Mouse (Mus musculus) layer of hippocampus, adult 11-12 months (tissue): Measurements from ENCODE around the gene Becn1.

Experiments used
- DNase-seq: peaks from one replicate; pipeline ENCODE4 v3.0.0; 2022; ENCODE audit warnings: low spot score

The Becn1 gene

DNA sequence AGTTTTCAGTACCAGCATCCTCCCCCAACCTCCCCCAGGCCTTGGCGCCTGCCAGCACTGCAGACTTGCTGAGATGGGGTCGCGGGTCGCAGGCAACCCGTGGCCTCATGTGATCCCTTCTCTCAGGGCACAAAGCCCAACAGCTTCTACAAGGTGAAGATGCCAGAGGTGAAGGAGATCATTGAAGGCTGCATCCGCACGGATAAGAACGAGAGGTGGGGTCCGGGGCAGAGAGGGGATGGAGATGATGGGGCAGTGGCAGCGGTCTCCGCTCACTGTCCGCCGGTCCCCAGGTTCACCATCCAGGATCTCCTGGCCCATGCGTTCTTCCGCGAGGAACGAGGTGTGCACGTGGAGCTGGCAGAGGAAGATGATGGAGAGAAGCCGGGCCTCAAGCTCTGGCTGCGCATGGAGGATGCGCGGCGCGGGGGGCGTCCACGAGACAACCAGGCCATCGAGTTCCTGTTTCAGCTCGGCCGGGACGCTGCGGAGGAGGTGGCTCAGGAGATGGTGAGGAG, 37.1 kb downstream of the Becn1 start:
- no peak for DNase-seq

- DNase-seq: no peak
Measured at GRCm38 (mm10) chr11:101263989-101264280, 38.2 kb downstream of the Becn1 start.

GRCm38 (mm10) chr11:101263138-101263988, 38.7 kb downstream of the Becn1 start:
- DNase-seq: no peak

DNA sequence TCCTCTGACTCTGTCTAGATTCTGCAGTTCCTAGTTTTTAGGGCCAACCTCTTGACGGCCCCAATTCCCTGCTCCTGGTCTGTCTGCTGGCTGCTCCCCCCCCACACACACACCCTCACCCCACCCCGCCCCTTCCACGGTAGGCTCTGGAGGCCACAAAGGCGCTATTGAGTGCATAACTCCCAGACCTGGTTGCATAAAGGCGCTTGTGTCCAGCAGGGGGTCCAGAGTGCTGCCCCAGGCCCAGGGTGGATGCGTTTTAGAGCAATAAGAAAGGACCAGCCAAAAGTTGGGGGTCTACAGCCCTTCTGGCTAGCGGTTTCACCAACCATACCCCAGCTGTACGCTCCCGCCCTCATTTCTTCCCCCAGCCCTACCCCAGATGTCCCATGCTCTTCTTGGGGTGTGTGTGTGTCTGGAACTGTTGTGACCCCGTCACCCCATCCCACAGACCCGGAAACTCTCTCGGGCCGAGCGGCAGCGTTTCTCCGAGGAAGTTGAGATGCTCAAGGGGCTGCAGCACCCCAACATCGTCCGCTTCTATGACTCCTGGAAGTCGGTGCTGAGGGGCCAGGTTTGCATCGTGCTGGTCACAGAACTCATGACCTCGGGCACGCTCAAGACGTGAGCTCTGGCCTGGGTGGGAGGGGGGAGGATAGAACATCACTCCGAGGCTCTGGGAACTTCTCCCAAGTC, 39.7 kb downstream of the Becn1 start:
- DNase-seq: no peak

GRCm38 (mm10) chr11:101260826-101261380, 41.2 kb downstream of the Becn1 start:
- no peak for DNase-seq

GRCm38 (mm10) chr11:101259948-101260825, 41.9 kb downstream of the Becn1 start, which contains the start of gene Wnk4:
Gene Wnk4, plus strand, starts transcription at chr11:101260567.
- DNase-seq: no peak

- DNase-seq: peak; percentile 68
Measured at GRCm38 (mm10) chr11:101259261-101259712, 42.8 kb downstream of the Becn1 start.

DNA sequence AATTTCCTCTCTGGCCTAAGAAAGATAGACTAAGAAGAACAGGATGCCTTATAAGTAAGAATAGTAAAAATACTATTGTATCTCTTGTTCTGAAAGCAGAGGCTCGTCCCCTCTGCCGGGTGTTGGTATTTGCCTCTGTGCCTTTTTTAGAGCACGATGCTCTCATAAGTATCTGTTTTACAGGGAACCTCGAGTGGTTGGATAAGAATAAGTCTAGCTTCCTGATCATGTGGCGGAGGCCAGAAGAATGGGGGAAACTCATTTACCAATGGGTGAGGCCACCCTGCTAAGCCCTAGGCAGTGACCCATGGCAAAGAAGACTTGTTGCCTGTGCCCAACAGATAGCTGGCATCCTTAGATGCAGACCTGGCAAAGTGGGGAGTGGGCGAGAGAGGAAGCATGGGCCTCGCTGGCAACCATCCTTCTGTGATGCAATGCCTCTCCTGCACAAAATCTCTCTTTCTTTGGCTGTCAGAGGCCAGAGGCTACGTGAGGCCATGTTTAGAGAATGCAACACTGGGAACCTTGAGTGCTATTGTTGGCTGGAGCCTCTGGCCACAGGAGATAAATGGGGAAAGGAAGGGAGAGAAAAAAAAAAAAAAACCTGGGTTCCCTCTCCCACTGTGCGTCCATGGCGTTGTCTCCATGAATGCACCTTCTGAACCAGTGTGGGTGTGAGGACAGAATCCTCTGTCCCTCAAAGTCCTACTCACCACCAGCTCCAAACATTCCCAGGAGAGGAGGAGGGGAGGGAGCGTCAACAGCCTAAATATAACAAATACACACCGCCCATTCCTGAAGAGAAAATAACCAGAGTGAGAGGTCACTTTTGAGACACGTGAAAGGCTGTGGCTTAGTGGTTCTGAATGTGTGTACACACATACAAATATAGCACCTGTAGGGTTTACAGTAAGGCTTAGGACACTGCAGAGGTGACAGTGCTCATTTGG, 46.0 kb downstream of the Becn1 start:
- no peak for DNase-seq

GRCm38 (mm10) chr11:101253613-101254389, 48.3 kb downstream of the Becn1 start, which contains the start of gene Vps25:
Gene Vps25, plus strand, starts transcription at chr11:101253707.
- peak; percentile 84 for DNase-seq

DNA sequence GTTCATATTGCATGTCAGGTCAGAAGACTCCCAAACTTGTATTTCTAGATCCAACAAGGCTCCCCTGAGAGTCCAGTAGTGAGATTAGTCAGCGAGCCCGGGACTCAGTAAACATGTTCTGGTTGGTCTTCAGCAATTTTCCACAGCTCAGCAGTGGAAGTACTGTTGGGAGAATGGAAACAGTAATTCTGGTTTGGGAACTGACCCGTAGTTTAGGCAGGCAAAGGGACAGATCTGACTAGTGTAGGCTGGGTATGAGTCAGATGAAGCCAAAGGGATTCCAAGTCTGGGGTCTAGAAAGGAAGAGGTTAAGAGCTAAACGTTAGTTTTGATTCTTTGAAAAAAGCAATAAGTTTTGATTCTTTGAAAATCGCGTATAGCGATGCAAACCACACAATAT, 49.1 kb downstream of the Becn1 start:
- no peak for DNase-seq

GRCm38 (mm10) chr11:101251031-101251430, 51.1 kb downstream of the Becn1 start:
- DNase-seq: no peak

GRCm38 (mm10) chr11:101248258-101248994, 53.7 kb downstream of the Becn1 start:
- peak; percentile 80 for DNase-seq

- no peak for DNase-seq
Measured at GRCm38 (mm10) chr11:101247521-101248030, 54.5 kb downstream of the Becn1 start.

DNA sequence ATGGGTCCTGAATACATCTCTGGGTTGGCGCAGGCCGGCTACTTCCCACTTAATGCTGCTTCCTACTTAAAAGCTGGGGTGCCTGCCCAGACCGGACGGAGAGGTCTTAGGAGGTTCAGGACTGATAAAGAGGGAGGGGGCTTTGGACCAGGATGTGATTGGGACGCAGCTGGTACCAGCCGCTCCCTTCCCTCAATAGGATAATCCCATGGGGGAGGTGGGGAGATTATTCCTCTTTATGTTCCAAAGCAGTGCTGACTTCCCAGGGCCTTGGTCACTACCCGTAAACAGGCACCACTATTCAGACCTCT, 55.4 kb downstream of the Becn1 start:
- DNase-seq: no peak

DNA sequence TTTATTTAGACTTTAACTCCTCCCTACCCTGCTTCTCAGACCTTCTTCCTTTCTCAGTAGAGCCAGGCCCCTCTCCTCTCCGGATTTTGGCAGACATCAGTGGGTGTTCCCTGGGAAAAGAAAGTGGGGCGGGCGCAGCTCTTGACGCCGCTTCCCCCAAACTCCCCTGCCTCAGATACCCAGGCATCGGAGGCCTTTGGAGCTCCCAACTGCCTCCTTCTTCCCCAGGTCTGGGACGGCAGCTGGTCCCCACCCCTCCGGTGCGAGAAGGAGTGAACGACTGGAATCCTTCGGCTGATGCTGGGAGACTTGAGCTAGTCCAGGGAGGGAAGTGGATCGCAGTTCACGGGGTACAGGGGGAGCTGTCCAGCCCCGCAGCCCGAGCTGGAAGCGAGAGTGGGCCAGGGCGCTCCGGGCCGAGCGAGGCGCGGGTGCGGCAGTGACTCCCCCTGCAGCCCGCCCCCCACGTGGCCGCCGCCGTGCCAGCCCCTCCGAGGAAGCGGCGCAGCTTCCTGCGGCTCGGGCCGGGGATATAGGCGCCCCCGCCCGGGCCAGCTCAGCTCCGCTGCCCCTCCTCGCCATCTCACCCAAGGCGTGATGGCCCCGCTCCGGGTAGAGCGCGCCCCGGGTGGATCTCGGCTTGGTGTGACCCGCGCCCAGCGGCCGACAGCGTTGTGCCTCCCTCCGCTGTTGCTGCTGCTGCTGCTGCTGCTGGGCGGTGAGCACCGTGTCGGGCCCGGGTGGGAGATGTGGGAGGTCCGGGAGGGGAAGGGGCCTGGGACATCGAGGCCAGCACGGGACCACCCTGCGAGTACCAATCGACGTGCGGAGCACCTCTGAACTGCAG, 56.0 kb downstream of the Becn1 start, which contains the start of gene Ramp2:
Ramp2 (plus strand) TSS at position 174 of the 847 bp plus-strand sequence.
- DNase-seq: no peak

DNA sequence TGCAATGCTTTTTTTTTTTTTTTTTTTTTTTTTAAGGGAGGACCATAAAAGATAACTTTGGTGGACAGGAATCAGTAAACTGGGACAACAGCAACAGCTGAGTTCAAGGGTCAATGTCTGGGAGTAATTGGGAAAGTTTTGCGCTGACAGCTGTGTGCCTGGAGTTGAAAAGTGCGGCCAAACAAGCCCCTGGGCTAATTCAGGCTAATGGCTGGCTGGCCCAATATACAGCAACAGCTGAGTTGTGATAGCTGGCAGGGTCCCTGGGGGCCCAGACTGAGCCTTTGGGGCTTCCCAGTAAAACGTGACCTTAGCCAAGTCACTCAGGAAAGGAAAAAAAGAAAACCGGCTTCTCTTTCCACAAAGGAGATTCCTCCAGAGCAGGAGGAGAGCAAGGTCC, 57.0 kb downstream of the Becn1 start:
- DNase-seq: no peak

DNA sequence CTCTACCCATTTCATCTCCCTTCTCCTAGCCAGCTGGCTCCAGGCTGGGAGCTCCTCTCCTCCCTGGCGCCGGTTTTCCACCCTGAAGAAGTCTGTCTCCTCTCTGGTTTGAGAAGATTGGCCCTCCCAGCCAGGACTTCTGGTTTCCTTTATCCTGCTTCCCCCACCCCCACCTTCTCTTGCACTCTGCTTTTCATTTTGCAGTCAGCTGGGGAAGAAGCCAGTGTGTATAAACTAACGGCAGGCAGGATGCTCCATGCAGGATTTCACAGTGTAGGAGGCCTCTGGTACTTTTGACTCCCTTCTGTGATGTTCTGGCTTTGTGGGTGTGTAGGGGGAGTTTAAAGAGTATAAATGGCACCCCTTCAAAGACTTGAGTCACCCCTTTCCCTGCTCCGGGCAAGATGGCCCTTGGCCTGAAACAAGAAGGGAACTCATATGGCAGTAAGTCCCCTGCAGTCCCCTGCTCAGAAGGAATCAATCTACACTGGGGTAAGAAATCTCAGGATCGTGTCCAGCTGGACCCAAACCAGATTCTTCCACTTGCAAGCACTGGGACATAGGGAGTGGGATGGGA, 63.9 kb downstream of the Becn1 start:
- peak; percentile 49 for DNase-seq

DNA sequence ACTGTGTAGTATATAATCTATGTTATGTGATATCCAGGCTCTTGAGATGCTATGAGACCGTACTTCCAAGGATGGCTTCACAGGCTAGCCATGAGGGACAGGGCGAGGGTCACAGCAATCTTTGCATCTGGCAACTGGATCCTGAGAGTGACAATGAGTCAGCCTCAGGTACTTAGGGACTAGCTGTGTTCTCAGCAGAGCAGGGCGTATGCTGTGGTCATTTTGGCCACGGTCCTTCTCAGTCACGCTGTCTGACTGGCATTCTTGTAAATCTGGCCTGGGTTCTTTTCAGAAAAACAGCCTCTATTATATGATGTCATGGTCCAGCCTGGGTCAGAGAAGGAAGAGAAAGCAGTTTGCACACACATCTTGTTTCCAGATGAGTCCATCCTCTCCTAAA, 65.3 kb downstream of the Becn1 start:
- DNase-seq: no peak
